Mouse (Mus musculus) kidney, adult 9 months (tissue): ENCODE measurements at regions not wholly inside any gene's neighbourhood (a gene's known extent, or its start where the extent isn't known, plus 50 kb on each side); places are given as distances from the start of the nearest gene placed in this dataset.

Source experiments
- DNase-seq: peaks from one replicate; pipeline ENCODE4 v3.0.0; 2022

DNA sequence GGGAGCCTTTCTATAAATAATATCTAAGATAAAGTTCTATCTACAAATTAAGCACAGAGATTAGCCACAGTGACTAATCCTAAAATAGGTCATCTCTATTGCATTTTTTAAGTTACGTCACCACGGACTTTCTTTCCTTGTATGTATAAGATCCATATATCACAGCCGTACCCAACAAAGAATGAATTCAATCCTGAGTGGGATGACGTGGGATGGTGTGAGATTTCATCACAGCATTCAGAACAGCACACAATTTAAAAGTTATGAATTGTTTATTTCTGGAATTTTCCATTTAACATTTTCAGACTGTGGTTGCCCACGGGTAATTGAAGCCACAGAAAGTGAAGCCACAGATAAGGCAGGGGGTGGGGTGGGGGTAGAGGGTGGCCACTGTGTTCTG, 129.0 kb upstream of the Dynlrb2 start:
- DNase-seq, result no peak

DNA sequence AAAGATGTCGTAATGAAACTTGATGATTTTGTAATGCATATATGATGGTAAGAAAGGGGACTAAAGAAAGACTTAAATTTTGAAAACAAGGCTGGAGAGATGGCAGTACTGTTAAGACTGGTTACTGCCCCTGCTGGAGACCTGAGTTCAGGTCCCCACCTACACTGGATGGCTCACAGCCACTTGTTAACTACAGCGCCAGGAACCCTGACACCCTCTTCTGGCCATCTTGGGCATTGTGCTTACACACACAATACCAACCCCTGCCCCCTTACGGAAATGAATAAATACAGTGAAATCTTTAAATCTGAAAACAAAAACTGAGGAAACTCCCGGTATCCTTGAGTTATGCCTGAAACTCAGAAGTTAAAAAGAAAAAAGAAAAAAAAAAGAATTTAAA, 131.7 kb upstream of the Dynlrb2 start:
- DNase-seq, result peak; percentile 28

DNA sequence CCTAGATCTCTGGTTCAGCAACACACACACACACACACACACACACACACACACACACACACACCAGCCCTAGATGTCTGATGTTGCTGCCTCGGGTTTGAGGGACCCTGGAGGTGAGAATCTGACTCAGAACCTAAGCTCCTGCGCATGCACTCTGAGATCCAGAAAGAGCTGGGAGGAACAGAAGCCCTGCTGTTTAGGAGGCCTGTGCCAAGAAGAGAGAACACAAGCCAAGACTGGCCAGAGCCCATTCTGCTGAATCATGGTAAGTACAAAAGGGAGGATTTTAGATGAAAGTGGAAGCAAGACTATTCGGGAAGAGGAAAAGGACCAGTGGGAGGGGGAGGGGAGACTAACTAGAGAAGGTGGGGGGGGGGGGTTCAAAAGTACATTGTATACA, 132.2 kb upstream of the Dynlrb2 start:
- peak; percentile 56 for DNase-seq

DNA sequence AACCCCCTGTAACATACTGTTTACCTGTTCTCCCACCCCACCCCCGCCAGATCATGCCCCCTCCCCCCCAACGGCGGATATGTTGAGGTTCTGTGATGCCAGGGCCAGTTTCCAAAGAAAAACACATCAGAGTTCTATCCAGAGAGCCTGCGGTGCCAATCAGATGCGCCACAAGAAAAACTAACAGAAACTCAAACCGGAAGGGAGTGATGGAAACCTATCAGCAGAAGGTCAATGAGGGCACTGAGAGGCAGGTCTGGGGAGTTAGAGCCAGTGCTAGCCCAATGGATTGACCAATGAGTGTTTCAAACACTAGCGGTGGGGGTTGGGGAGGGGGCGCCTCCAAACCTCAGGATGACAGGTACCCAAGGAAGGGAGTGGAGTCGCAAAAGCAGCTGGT, 132.7 kb upstream of the Dynlrb2 start:
- no peak for DNase-seq

DNA sequence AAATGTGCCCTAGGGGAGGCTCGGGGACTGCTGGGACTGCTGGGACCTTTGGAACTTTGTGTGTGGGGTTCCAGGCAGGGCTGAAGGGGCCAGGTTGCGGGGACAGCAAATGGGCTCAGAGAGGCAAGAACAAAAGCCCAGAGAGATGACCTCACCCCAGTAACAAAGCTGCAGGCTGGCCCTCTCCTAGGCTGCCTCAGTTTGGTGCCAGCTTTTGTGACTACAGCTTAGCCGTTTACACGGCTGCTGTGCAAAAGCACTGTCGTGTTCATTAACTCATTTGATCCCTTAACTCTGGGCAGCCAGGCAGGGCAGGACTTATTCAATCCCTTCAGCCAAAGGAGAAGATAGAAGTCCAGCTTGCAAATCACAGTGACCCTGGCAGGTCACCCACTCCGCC, 137.3 kb upstream of the Dynlrb2 start:
- DNase-seq, result no peak

DNA sequence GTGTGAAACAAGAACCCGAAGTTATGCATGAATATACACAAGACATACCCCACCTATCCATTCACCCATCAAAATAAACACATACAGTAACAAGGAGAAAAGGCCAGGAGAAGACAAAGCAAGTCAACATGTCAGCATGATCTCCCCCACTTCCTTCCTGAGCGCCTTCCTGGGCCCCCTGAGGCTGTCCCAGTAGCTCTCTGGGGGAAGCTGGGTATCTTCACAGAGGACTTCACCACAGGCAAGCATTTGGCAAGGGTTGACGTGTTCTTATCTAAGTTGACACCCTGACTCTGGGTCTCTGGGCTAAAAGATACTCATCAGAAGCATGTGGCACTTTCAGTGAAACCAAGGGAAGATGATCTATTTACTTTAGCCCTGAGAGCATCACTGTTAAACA, 138.1 kb upstream of the Dynlrb2 start:
- DNase-seq, result no peak

DNA sequence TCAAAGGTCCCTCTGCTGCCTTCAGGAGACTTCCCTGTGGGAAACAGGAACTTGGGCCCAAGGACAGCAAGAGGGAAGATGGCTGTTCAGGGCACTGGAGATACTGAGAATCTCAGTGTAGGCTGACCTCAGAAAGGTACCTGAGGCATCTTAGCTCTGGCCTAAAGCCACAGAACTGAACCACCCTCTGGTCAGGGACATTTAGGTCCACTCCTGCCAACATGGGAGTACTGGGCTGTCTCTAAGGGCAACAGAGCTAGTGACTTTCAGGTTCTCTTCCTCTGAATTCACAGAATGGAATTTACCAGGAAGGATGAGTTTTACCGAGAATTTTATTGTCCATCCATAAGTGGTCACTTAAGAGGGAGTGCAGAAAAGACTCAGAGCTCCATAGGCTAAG, 140.0 kb upstream of the Dynlrb2 start:
- DNase-seq, result no peak

DNA sequence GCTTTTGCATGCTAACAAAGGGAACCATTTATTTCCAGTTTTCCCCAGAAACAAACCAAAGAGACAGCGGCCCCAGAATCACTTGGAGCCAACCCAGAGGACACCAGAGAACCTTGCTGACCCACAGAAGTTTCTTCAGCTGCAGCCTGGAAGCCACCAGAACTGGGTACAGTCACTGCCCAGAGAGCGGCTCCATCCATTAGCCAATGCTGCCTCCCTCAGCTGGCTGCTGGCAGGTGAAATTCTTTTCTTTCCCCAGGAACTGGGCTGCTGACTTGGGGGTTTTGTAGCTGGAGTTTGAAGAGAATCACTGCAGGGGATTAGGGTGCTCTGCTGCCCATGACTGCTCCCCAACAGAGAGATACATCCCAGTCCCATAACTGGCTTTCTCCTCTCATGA, 140.6 kb upstream of the Dynlrb2 start:
- DNase-seq, result peak; percentile 56

DNA sequence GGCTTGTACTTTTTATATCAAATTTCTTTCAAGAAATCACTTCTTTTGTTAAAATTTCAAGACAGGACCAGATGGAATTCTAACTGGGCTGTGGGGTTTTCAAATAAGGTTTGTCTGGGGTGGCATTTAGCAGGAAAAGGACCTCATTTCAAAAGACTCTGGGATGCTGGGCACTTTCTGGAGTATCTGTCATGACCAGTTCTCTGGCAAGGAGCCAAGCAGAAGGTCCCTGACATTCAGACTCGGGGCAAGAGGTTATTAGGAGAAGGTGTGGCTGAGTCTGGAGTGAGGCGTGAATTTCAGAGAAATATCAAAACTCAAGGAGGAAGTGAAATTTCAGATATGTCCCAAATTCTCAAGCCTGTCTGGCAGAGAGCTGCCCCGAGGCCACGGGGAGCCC, 142.4 kb upstream of the Dynlrb2 start:
- DNase-seq, result peak; percentile 47

DNA sequence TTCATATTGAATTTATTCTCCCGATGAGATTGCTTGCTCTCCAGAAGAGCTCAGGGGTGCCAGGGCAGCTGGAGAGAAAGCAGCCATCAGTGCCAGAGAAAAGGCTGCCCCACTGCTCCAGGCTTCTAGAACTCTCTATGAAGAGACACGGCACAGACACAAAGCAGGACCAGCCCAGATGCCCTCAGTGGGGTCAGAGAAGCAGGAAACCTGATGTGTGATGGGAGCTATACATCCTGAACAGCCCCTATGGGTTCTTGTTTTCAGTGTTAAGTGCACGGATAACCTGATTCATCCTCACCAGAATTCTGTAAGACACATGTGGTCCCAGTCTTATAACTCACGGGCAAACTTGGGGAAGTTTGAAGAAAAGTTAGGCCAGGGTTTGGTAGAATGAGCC, 145.0 kb upstream of the Dynlrb2 start:
- DNase-seq, result no peak

DNA sequence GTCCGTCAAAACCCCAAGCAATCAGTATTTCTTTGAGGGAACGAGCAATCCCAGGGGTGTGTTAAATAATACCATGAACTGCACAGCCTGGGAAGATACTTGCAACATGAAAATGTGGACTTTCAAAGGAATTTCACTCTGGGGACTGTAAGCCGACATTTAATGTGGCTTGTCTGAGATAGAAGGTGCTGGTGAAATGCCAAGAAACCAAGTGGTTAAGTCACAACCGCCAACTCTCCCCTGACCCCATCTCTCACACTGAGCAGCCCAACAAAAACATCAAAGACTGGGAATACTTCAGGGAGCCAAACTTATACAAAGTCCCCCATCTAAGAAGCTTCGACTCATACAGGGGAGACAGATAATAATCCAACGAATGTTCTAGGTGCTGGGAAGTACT, 150.0 kb upstream of the Dynlrb2 start:
- DNase-seq, result no peak

DNA sequence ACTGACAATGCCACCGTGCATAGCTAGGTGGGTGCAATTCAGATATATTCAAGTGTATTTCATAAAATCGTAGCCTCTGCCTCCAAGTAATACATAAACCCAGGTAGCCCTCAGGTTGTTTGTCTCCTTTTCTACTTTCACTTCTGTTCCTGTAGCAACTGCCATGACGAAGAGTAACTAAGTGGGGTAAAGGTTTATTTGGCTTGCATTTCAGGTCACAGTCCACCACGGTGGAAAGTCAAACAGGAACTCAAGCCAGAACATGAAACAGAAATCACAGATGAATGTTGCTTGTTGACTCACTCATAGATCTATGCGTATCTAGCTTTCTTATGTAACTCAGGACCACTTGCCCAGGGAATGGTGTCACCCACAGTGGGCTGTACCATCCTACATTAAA, 150.9 kb upstream of the Dynlrb2 start:
- DNase-seq, result peak; percentile 83

DNA sequence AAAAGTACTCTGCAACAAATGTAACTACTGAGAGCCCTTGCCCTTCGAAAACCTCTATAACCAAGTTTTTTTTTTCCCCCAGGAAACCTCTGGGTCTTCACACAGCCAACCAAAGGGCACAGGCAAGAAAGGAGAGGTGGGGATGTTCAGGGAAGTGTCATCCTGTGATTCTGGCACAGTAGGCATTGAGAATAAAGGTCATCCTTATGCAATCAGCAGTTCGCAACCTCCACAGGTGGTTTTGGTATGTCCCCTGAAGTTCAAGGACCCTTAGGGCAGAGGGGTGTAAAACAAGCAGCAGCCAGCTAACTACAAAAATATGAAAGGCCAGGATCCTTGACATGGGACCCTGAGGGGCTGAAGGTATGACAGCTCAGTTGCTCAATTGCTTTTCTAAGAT, 152.1 kb upstream of the Dynlrb2 start:
- DNase-seq, result peak; percentile 70

DNA sequence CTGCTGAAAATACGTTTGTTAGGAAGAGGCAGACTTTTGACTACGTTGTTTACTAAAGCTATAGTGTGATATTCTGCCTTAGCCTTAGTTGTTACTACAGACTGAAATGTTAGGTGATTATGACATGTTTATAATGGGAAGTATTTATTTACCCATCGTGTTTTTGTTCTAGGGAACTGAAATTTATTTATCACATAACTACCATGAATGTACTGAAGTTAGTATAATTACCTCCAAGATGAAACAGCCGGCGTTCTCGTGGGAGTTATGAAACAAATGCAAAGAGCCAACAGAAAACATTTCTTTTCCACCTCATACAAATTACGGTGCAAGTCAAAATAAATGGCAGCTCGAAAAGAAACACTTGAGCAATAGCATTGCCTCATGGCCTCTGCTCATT, 155.8 kb upstream of the Dynlrb2 start:
- no peak for DNase-seq

DNA sequence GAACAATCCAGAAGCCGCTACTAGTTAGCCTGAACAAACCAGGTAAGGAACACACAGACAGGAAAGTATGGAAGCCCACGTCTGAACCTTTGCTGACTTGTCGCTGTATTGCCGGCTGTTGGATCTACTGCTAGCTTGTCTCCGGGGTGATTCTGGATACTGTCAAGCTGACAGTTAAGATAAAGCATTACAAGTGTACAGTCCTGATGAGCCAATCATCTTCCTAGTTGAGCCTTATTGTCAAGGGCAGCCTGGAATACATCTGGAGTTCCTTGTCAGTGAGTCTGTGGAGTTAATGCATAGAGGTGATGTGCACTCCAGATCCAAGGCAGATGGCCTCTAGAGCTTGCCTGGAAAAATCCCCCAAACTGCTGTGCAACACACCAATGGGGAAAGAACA, 157.8 kb upstream of the Dynlrb2 start:
- no peak for DNase-seq

DNA sequence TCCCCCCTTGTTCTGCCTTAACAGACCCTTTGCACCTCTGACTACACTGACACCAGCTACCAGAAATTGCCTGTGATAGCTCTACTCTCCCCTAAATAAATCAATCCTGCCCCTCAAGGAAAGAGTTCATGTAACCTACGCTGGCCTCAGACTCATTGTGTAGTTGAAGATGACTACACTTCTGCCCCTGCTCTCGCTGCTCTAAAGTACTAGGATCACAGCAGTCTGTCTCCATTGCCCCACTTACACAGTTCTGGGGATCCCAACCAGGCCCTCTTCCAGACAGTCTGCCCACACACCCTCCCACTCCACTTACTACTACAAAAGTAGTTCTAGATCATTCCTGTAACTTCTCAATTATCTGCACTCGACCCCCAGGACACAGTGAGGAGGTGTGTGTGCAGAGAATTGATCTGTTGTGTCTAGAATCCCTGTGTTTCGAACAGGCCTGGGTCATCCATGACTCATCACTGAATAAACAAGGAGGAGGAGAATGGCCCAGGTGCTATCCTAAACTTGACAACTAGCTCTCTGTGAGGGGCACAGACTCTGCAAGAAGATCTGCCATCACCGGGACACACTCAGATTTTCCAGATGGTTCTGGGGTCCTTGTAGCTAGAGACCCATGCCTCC, 160.1 kb upstream of the Dynlrb2 start:
- no peak for DNase-seq

DNA sequence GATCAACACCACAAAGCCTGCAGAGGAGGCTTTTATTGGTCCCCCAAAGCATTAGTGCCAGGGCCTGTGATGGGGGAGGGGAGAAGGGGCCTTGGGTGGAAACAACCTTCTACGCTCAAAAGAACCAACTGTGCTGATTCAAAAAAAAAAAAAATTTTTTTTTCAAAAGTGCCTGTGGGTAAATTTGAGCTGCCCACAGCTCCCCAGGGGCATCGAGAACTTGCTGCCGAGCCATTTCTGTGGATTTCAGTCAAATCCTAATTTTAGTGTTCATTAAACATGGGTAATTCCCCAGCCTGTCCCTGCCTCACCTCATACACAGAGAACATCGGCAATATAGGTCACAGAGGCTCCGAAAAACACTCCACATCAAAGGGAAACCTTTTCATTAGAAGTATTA, 161.2 kb upstream of the Dynlrb2 start:
- DNase-seq, result no peak

DNA sequence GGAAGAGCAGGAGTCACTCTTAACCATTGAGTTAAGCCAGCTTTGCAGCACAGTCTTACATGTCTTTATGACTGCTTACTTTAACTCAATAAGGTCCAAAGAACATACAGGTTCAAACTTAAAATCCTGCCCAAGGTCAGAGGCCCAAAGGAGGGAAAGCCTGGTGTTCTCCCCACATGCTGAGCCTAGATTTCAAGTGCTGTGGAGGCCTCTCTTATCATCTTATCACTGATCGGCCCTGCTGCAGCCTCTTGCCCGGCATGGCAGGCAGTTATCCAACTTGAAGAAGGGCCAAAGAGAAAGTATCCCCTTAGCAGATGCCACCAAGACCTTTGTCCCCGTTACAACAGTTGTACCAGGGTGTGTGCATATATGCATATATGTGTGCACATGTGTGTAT, 170.0 kb upstream of the Dynlrb2 start:
- DNase-seq, result no peak

DNA sequence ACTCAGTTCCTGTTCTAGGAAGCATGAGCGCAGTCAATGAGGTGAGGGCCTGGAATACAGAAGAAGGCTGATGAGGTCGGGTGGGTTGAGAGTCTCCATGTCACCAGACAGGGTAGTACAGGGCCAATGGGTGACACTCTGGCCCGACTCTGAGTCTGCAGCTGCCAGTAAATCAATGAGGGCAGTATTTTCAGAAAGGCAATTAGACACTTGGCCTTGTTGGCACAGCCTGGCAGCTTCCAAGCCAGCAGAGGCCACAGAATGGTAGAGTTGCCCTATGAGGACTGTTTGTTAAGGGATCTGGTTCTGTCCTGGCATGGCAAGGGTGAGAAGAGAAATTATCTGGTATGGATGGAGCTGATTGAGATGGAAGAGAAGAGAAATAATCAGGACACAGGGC, 170.7 kb upstream of the Dynlrb2 start:
- DNase-seq, result no peak

DNA sequence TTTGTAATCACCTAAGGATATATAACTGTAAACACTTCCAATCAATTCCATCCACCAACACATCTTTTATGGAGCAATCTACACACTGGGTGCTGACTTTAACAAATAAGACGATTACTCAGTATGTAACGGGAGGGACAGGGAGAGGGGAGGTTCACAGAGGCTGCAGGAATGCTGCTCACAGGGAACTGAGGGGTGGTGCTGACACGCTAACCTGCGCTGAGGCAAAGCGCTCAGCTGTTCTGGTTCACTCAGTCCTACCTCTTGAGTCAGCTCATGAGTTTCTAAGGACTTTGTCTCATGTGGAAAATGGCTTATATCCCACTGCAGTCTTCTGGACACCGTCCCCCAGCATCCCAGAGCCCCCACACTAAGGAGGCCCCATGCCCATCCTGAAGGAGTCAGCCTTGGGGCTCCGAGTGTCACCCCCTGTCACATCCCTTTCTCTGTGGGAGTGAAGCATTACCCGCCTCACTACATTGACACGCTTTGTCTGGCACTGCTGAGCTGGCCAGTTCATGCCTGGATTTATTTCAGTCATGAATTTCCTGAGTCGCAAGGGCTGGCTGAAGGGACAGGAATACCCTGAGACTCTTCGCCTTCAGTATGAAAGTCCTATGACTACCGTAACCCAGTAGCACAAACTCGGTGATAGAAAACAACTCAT, 184.6 kb upstream of the Dynlrb2 start:
- DNase-seq, result no peak

DNA sequence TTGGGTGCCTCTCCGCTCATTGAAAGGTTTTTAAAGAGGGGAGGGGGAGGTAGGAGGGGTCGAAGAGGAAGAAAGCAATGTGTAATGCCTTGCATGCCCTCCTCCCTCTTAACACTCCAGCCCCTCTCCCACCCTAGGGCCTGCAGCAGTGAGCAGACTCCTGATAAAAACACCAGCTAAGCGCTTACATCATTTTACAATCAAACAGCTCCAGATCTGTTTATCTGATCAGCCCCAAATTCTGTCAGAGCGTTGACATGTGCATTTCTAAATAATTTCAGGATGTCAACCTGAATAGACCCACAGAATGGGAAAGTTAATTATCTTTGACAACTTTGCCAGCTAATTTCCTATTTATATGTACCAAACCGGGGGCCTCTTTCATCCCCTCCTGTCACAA, 189.4 kb upstream of the Dynlrb2 start:
- no peak for DNase-seq

DNA sequence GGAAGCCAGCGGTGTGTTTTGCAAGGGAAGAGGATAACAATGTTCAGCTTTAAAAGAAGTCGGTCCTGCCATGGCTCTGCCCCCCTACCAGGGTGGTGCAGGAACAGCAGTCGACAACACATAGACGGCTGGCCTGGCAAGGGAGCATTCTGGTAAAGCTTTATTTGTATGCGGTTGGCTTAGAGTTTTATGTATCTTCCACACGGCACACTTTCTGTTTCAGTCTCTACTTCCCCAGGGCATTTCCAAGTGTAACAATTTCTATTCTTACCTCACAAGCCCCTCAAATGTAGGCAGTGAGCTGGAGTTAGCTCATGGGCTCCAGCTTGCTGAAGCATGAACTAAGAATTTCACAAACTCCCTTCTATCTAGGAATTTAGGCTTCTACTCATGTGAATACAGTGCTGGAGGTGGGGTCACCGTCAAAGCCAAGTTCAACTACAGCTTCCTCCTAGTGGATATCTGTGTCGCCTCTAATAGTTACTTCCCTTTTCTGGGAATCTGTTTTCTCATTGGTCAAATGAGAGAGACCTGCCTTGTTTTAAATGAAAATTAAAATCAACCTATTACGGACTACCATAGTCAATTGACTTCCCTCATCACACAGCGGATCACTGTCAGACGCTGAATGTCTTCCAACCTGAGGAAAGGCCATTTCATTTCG, 190.2 kb upstream of the Dynlrb2 start:
- DNase-seq, result no peak

DNA sequence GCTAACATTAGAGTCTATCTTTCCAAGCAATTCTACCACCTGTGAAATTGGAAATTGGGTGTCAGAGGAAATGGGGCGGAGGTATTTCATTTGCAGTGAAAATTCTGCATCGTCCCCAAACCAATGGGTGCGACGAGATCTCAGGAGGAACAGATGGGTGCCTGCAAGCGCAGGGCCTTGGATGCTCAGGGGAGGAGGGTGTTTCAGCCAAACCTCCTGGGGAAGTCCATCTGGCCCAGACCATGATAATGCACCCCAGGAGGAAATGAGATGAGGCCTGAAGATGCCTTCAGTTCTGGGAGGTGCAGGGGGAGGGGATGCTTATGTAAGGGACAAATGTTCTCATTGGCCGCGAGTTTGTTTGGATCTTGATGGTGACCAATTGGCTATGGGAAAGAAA, 205.9 kb upstream of the Dynlrb2 start:
- DNase-seq, result no peak

DNA sequence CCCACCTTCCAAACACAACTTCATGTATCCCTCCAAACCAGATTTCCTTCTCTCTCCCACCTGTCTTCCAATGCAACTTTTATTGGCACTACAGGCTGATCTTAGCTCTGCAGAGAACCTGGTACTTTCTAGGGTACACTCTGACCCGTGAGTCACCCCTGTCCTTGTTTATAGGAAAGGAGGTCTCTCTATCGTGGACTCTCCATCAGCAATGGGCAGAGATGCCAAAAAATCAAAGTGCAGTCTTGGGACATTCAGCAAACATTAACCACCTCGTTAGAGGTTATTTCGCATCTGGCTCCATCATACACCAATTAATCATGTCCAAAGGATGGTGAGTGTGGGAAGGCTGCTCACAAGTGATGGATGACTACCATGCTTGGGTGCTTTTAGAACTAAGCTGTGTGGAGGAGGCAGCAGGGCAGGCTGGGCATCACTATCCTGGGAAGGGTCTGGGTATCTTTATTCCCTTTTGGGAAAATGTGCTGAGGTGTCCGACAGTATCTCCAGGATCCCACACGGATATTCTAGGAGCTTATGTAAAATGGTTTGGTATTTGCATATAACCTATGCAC, 214.0 kb upstream of the Dynlrb2 start:
- DNase-seq, result peak; percentile 96
